Mouse (Mus musculus): ENCODE results near the gene Per1. TPM values are rescaled to one million over a fixed set of nuclear protein-coding genes. Genes with fewer than 3 reads are reported as not detected.

Gene Per1
- polyA plus RNA-seq, 1 experiment: 4.5 TPM

DNA sequence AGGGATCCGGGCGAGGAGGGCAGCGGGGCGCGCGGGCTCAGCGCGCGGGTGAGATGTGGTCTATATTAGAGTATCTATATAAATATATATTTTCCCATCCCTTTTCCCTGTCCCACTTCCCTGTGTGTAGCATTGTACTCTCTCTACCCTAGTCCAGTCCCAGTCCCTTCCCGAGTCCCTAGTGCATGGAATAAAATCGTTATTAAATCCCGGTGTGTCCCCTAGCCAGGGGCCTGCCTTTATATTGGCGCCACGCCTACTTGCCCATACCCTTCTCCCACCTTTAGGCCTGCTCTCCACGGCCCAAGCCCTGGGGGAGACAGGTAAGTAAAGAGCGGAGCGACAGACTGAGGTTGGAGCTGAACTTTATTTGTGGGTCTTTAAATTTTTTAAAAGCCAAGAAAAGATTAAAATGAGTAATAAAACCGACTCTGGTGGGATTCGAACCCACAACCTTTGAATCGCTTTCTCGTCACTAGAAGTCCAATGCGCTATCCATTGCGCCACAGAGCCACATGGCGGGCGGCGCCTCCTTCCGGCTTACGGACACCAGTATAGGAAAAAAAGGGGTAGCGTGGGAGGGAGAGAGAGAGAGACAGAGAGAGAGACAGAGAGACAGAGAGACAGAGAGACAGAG, 28.2 kb downstream of the Per1 start:
- peak overlapping the region; percentile 57 for H3K4me3 ChIP-seq (ENCODE audit: insufficient read depth, poor library complexity, severe bottlenecking)
- TF ChIP-seq MAX (IDR thresholded peaks at IDR 0.05): no peak
- no peak for TF ChIP-seq USF1 (IDR thresholded peaks at IDR 0.05; ENCODE audit: low read depth)
- peak; percentile 40 for TF ChIP-seq CEBPB (IDR thresholded peaks at IDR 0.05; ENCODE audit: low read depth)
- TF ChIP-seq FOSL1 (IDR thresholded peaks at IDR 0.05; ENCODE audit: insufficient read depth, low read length, poor library complexity, severe bottlenecking): no peak
- H3K36me3 ChIP-seq (ENCODE audit: control insufficient read depth, insufficient read depth): no peaks in the 10 kb centered on the region
- H3ac ChIP-seq (ENCODE audit: control insufficient read depth, insufficient read length, low read depth): peak overlapping the region; percentile 83
- no peaks in the 10 kb centered on the region for H3K79me3 ChIP-seq (ENCODE audit: low read depth)
- no peaks in the 10 kb centered on the region for H3K27me3 ChIP-seq (ENCODE audit: control insufficient read depth, insufficient read depth, insufficient read length)
- H3K79me2 ChIP-seq (ENCODE audit: control insufficient read depth, insufficient read depth): no peaks in the 10 kb centered on the region

DNA sequence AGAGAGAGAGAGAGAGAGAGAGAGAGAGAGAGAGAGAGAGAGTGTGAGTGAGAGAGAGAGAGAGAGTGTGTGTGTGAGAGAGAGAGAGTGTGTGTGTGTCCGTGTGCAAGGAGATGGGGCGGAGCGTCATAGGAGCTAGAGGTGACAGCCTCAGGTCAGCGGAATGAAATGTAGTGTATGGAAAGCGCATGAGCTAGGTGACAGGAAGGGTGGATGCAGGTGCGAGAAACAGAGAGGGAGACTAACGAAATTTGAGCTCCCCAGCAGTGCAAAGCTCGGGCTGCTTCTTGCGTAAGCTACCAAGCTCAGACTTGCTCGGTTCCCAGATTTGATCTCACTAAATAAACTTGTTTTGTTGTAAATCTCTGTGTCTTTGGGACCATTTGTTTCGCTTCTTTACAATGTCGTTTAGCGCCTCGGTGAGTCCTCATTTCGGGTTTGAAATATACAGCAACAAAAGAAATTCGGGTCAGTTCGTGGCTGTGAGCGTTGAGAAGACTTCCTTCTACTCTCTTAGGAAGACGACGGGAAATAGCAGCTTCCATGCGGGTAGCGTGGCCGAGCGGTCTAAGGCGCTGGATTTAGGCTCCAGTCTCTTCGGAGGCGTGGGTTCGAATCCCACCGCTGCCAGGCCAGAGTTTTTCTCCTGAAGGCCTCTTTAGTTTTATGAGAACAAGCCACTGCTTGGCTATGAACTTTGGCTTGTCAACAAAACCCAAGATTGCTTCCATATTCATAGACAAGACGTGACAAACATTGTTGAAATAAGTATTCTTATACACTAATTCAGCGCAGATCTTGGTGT, 28.9 kb downstream of the Per1 start:
- no peaks in the 10 kb centered on the region for H3K36me3 ChIP-seq (ENCODE audit: control insufficient read depth, insufficient read depth)
- TF ChIP-seq MAX (IDR thresholded peaks at IDR 0.05) (peak; percentile 16), MYOD1 (IDR thresholded peaks at IDR 0.05; ENCODE audit: control insufficient read depth, insufficient read length, low read depth) (no peak), CEBPB (IDR thresholded peaks at IDR 0.05; ENCODE audit: low read depth) (peak; percentile 70), CTCF (IDR thresholded peaks at IDR 0.05; ENCODE audit: control insufficient read depth, insufficient read depth, insufficient read length) (no peak), USF1 (IDR thresholded peaks at IDR 0.05; ENCODE audit: low read depth) (no peak)
- no peaks in the 10 kb centered on the region for H3K27me3 ChIP-seq (ENCODE audit: control insufficient read depth, insufficient read depth, insufficient read length)
- H3ac ChIP-seq (ENCODE audit: control insufficient read depth, insufficient read length, low read depth): peak overlapping the region; percentile 68
- H3K4me3 ChIP-seq (ENCODE audit: insufficient read depth, poor library complexity, severe bottlenecking): peak overlapping the region; percentile 57
- H3K79me3 ChIP-seq (ENCODE audit: low read depth): no peaks in the 10 kb centered on the region
- no peaks in the 10 kb centered on the region for H3K79me2 ChIP-seq (ENCODE audit: control insufficient read depth, insufficient read depth)

DNA sequence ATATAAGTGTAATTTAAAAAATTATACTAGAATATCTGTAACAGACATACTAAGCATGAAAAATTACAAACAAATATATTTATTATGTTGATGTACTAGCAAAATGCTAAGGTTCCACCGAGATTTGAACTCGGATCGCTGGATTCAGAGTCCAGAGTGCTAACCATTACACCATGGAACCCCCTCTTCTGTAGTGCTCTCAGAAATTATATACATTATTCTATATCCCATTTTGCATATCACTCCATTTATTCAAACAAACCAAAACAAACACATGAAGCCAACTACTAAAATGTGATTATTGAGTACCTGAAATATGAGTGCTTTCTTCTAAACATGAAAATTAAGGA, 29.5 kb downstream of the Per1 start:
- Histone ChIP-seq H3K79me3 (ENCODE audit: low read depth) (no peaks in the 10 kb centered on the region), H3K36me3 (ENCODE audit: control insufficient read depth, insufficient read depth) (no peaks in the 10 kb centered on the region), H3K79me2 (ENCODE audit: control insufficient read depth, insufficient read depth) (no peaks in the 10 kb centered on the region), H3ac (ENCODE audit: control insufficient read depth, insufficient read length, low read depth) (no peak overlapping the region), H3K27me3 (ENCODE audit: control insufficient read depth, insufficient read depth, insufficient read length) (no peaks in the 10 kb centered on the region), H3K4me3 (ENCODE audit: insufficient read depth, poor library complexity, severe bottlenecking) (no peak overlapping the region)
- no peak for TF ChIP-seq FOSL1 (IDR thresholded peaks at IDR 0.05; ENCODE audit: insufficient read depth, low read length, poor library complexity, severe bottlenecking)
- TF ChIP-seq MYOG (IDR thresholded peaks at IDR 0.05; ENCODE audit: control insufficient read depth, extremely low read depth, insufficient read length): no peak
- TF ChIP-seq CEBPB (IDR thresholded peaks at IDR 0.05; ENCODE audit: low read depth): no peak
- TF ChIP-seq MYOD1 (IDR thresholded peaks at IDR 0.05; ENCODE audit: control insufficient read depth, insufficient read length, low read depth): no peak
- TF ChIP-seq MAX (IDR thresholded peaks at IDR 0.05): no peak
- no peak for TF ChIP-seq CTCF (IDR thresholded peaks at IDR 0.05; ENCODE audit: control insufficient read depth, insufficient read depth, insufficient read length)
- TF ChIP-seq USF1 (IDR thresholded peaks at IDR 0.05; ENCODE audit: low read depth): no peak

DNA sequence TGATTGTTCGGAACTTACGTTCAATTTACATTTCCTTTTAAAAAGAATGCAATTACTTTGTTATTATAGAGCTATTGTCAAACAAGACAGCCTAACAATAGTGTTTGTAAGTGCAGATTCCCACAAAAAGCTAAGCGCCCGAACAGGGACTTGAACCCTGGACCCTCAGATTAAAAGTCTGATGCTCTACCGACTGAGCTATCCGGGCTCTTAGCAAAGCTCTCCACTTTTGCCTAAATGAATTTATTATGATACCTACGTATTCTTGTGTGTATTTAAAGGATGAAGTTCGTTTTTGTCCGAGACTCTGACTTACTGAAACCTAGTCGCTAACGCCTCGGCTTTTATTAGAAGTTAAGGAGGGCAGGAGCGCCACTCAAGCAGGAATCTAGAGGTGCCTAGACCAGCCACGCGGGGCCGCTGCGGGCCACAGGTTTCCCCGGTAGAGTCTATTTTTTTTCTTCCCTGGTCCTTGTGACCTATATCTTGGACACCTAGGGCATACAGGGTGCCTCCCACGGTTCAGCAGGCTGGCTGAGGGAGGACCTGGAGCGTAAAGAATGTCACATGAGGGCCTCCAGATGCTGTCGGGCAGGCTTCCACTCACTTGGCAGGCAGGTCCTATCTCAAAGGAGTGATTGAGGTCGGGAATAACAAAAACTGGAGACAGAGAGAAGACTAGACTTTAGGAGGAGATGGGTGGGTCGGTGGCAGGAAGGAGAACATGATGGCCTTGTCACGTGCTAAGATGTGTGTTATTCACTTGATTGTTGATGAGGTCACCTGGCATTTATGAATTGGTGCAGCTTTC, 30.2 kb downstream of the Per1 start:
- Histone ChIP-seq H3K4me3 (ENCODE audit: insufficient read depth, poor library complexity, severe bottlenecking) (peak overlapping the region; percentile 35), H3K27me3 (ENCODE audit: control insufficient read depth, insufficient read depth, insufficient read length) (no peaks in the 10 kb centered on the region)
- no peak for TF ChIP-seq MYOG (IDR thresholded peaks at IDR 0.05; ENCODE audit: control insufficient read depth, extremely low read depth, insufficient read length)
- TF ChIP-seq MYOD1 (IDR thresholded peaks at IDR 0.05; ENCODE audit: control insufficient read depth, insufficient read length, low read depth): no peak
- peak; percentile 13 for TF ChIP-seq CEBPB (IDR thresholded peaks at IDR 0.05; ENCODE audit: low read depth)
- TF ChIP-seq MAX (IDR thresholded peaks at IDR 0.05): no peak
- no peak for TF ChIP-seq FOSL1 (IDR thresholded peaks at IDR 0.05; ENCODE audit: insufficient read depth, low read length, poor library complexity, severe bottlenecking)
- TF ChIP-seq USF1 (IDR thresholded peaks at IDR 0.05; ENCODE audit: low read depth): peak; percentile 57
- TF ChIP-seq CTCF (IDR thresholded peaks at IDR 0.05; ENCODE audit: control insufficient read depth, insufficient read depth, insufficient read length): peak; percentile 32

DNA sequence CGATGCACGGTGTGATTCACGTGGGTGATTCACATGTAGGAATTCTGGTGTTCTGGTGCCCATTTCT, 30.7 kb downstream of the Per1 start, which contains the start of gene Aloxe3:
Gene Aloxe3, plus strand, starts transcription at position 45 of the 67 bp plus-strand sequence.
- no peak for TF ChIP-seq CTCF (IDR thresholded peaks at IDR 0.05; ENCODE audit: control insufficient read depth, insufficient read depth, insufficient read length)
- TF ChIP-seq MYOD1 (IDR thresholded peaks at IDR 0.05; ENCODE audit: control insufficient read depth, insufficient read length, low read depth): no peak
- no peak for TF ChIP-seq USF1 (IDR thresholded peaks at IDR 0.05; ENCODE audit: low read depth)
- TF ChIP-seq FOSL1 (IDR thresholded peaks at IDR 0.05; ENCODE audit: insufficient read depth, low read length, poor library complexity, severe bottlenecking): no peak
- TF ChIP-seq CEBPB (IDR thresholded peaks at IDR 0.05; ENCODE audit: low read depth): no peak
- TF ChIP-seq MYOG (IDR thresholded peaks at IDR 0.05; ENCODE audit: control insufficient read depth, extremely low read depth, insufficient read length): no peak
- TF ChIP-seq MAX (IDR thresholded peaks at IDR 0.05): no peak
- Histone ChIP-seq H3K79me2 (ENCODE audit: control insufficient read depth, insufficient read depth) (no peaks in the 10 kb centered on the region), H3ac (ENCODE audit: control insufficient read depth, insufficient read length, low read depth) (peak within 1 kb of the TSS; percentile 52), H3K79me3 (ENCODE audit: low read depth) (no peaks in the 10 kb centered on the region), H3K36me3 (ENCODE audit: control insufficient read depth, insufficient read depth) (no peaks in the 10 kb centered on the region), H3K4me3 (ENCODE audit: insufficient read depth, poor library complexity, severe bottlenecking) (peak within 1 kb of the TSS; percentile 35), H3K27me3 (ENCODE audit: control insufficient read depth, insufficient read depth, insufficient read length) (no peaks in the 10 kb centered on the region)

More for the DNA sequence above, 30.2 kb downstream of the Per1 start:
- Histone ChIP-seq H3ac (ENCODE audit: control insufficient read depth, insufficient read length, low read depth) (peak overlapping the region; percentile 52), H3K79me2 (ENCODE audit: control insufficient read depth, insufficient read depth) (no peaks in the 10 kb centered on the region), H3K36me3 (ENCODE audit: control insufficient read depth, insufficient read depth) (no peaks in the 10 kb centered on the region), H3K79me3 (ENCODE audit: low read depth) (no peaks in the 10 kb centered on the region)

Data from C2C12 (cell line).